Mouse (Mus musculus) heart, postnatal 0 days (tissue): ENCODE data around the gene Pgm1.

ENCODE experiments used
- CTCF ChIP-seq: IDR thresholded peaks from 2 replicates; pipeline ENCODE4 v1.5.1; 2016; ENCODE audit warnings: antibody characterized with exemption, control low read depth, low read depth
- EP300 ChIP-seq: IDR thresholded peaks from 2 replicates; pipeline ENCODE4 v1.6.1; 2016; ENCODE audit warnings: antibody characterized with exemption, low read depth

DNA sequence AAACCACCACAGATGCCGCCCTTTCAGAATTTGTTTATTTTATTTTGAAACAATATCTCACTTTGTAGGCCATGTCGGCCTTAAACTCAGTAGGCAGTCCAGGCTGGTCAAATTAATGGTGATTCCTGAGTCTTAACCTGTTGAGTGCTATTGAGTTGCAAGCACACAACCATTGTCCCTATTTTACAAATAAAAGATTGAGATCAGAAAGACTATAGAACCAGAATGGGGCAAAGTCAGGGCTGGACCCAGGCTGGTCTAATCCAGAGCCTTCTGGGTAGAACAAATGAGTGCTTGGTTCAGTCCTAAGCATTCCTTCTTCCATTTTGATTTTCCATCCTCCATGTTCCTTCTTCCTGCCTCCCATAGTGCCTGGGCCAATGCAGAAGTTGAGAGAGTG is 17.3 kb downstream of the Pgm1 start:
- TF ChIP-seq EP300 (no peak), CTCF (no peak)
